Mouse (Mus musculus): ENCODE measurements around the gene Sult2b1. TPM values are rescaled to one million over a fixed set of nuclear protein-coding genes. Genes with fewer than 3 reads are reported as not detected.
A peak's percentile ranks its signal among the peaks of the same experiment; 100 is the strongest.

The Sult2b1 gene
- polyA plus RNA-seq, 1 experiment from 2014 or later = 0.07 TPM

GRCm38 (mm10) chr7:45815323-45815983 lies 31.0 kb upstream of the Sult2b1 start:
- Histone ChIP-seq H3K36me3 (replicated peaks) (peaks cover 27% of the 10 kb centered on the region), H3K4me2 (peak overlapping the region; percentile 92), H3K27me3 (peaks cover 19% of the 10 kb centered on the region), H3K4me1 (replicated peaks) (peaks cover 31% of the 10 kb centered on the region), H3K9me3 (replicated peaks) (no peaks in the 10 kb centered on the region), H3K9ac (no peak overlapping the region), H3K4me3 (replicated peaks) (peak overlapping the region; percentile 96; the same call in 1 of the 2 replicates), H3K27ac (replicated peaks) (no peak overlapping the region)
- 74% methylated on average over 10 of the region's 10 CpGs for WGBS (ENCODE audit: insufficient replicate concordance)
- no peak for ATAC-seq (ENCODE audit: insufficient read depth)

GRCm38 (mm10) chr7:45814841-45815240 lies 30.4 kb upstream of the Sult2b1 start:
- no peak overlapping the region for H3K9ac ChIP-seq
- ATAC-seq (ENCODE audit: insufficient read depth) = no peak

GRCm38 (mm10) chr7:45813787-45814779 lies 29.6 kb upstream of the Sult2b1 start, which contains the start of gene Cyth2:
Cyth2 (minus strand) TSS chr7:45814581.
- peaks cover 41% of the 10 kb centered on the region for H3K36me3 ChIP-seq (replicated peaks)
- peaks cover 10% of the 10 kb centered on the region; the same call in 1 of the 2 replicates for H3K27me3 ChIP-seq
- no peaks in the 10 kb centered on the region for H3K9me3 ChIP-seq (replicated peaks)
- H3K4me2 ChIP-seq = peak within 1 kb of the TSS; percentile 92
- H3K9ac ChIP-seq = peak within 1 kb of the TSS; percentile 96
- peak; percentile 99 for ATAC-seq (ENCODE audit: insufficient read depth)
- WGBS (ENCODE audit: insufficient replicate concordance) = under 1% methylated on average over 90 of the region's 92 CpGs
- peak within 1 kb of the TSS; percentile 96 for H3K4me3 ChIP-seq (replicated peaks)
- peak within 1 kb of the TSS; percentile 97 for H3K27ac ChIP-seq (replicated peaks)
- peaks cover 31% of the 10 kb centered on the region for H3K4me1 ChIP-seq (replicated peaks)

More at GRCm38 (mm10) chr7:45814841-45815240, 30.4 kb upstream of the Sult2b1 start:
- peak overlapping the region; percentile 92 for H3K4me2 ChIP-seq
- H3K9me3 ChIP-seq (replicated peaks) = no peaks in the 10 kb centered on the region
- peaks cover 31% of the 10 kb centered on the region for H3K4me1 ChIP-seq (replicated peaks)
- peaks cover 33% of the 10 kb centered on the region for H3K36me3 ChIP-seq (replicated peaks)
- WGBS (ENCODE audit: insufficient replicate concordance) = 7% methylated on average over 5 of the region's 5 CpGs
- H3K27me3 ChIP-seq = peaks cover 13% of the 10 kb centered on the region
- H3K27ac ChIP-seq (replicated peaks) = no peak overlapping the region
- H3K4me3 ChIP-seq (replicated peaks) = peak overlapping the region; percentile 96

- no peak for ATAC-seq (ENCODE audit: insufficient read depth)
- H3K27me3 ChIP-seq = no peaks in the 10 kb centered on the region
- no peaks in the 10 kb centered on the region for H3K9me3 ChIP-seq (replicated peaks)
- peaks cover 31% of the 10 kb centered on the region for H3K4me1 ChIP-seq (replicated peaks)
- H3K4me2 ChIP-seq = peak overlapping the region; percentile 92
- H3K4me3 ChIP-seq (replicated peaks) = peak overlapping the region; percentile 96
- H3K27ac ChIP-seq (replicated peaks) = no peak overlapping the region
- WGBS (ENCODE audit: insufficient replicate concordance) = 91% methylated on average over 8 of the region's 8 CpGs
- peak overlapping the region; percentile 96; the same call in 1 of the 2 replicates for H3K9ac ChIP-seq
- H3K36me3 ChIP-seq (replicated peaks) = peaks cover 52% of the 10 kb centered on the region
Observed at GRCm38 (mm10) chr7:45812921-45813320, 28.5 kb upstream of the Sult2b1 start.

GRCm38 (mm10) chr7:45809276-45810075 lies 25.0 kb upstream of the Sult2b1 start:
- no peak overlapping the region for H3K27ac ChIP-seq (replicated peaks)
- no peak overlapping the region for H3K9ac ChIP-seq
- H3K4me2 ChIP-seq = no peak overlapping the region
- H3K4me3 ChIP-seq (replicated peaks) = no peak overlapping the region
- ATAC-seq (ENCODE audit: insufficient read depth) = no peak
- H3K36me3 ChIP-seq (replicated peaks) = peaks cover 65% of the 10 kb centered on the region
- 83% methylated on average over 14 of the region's 14 CpGs for WGBS (ENCODE audit: insufficient replicate concordance)
- H3K27me3 ChIP-seq = no peaks in the 10 kb centered on the region
- H3K4me1 ChIP-seq (replicated peaks) = peaks cover 21% of the 10 kb centered on the region
- no peaks in the 10 kb centered on the region for H3K9me3 ChIP-seq (replicated peaks)

GRCm38 (mm10) chr7:45808471-45808870 lies 24.0 kb upstream of the Sult2b1 start:
- Histone ChIP-seq H3K9me3 (replicated peaks) (no peaks in the 10 kb centered on the region), H3K4me3 (replicated peaks) (no peak overlapping the region), H3K4me1 (replicated peaks) (peaks cover 18% of the 10 kb centered on the region), H3K4me2 (no peak overlapping the region), H3K27me3 (no peaks in the 10 kb centered on the region), H3K9ac (no peak overlapping the region), H3K27ac (replicated peaks) (no peak overlapping the region), H3K36me3 (replicated peaks) (peaks cover 65% of the 10 kb centered on the region)
- no peak for ATAC-seq (ENCODE audit: insufficient read depth)
- WGBS (ENCODE audit: insufficient replicate concordance) = 69% methylated on average over 10 of the region's 11 CpGs

GRCm38 (mm10) chr7:45805941-45806340 lies 21.5 kb upstream of the Sult2b1 start:
- H3K27me3 ChIP-seq = peaks cover under 1% of the 10 kb centered on the region; the same call in 1 of the 2 replicates
- 57% methylated on average over 5 of the region's 5 CpGs for WGBS (ENCODE audit: insufficient replicate concordance)
- no peak for ATAC-seq (ENCODE audit: insufficient read depth)
- no peak overlapping the region for H3K9ac ChIP-seq
- H3K4me1 ChIP-seq (replicated peaks) = peaks cover 4% of the 10 kb centered on the region
- H3K4me2 ChIP-seq = no peak overlapping the region
- H3K9me3 ChIP-seq (replicated peaks) = no peaks in the 10 kb centered on the region
- peaks cover 43% of the 10 kb centered on the region for H3K36me3 ChIP-seq (replicated peaks)
- no peak overlapping the region for H3K4me3 ChIP-seq (replicated peaks)
- H3K27ac ChIP-seq (replicated peaks) = no peak overlapping the region

- H3K9ac ChIP-seq = no peak overlapping the region
- H3K36me3 ChIP-seq (replicated peaks) = peaks cover 9% of the 10 kb centered on the region
- H3K4me3 ChIP-seq (replicated peaks) = no peak overlapping the region
- 74% methylated on average over 6 of the region's 6 CpGs for whole genome bisulfite sequencing (ENCODE audit: insufficient replicate concordance)
- peaks cover 34% of the 10 kb centered on the region for H3K27me3 ChIP-seq
- H3K4me2 ChIP-seq = no peak overlapping the region
- H3K4me1 ChIP-seq (replicated peaks) = peaks cover 32% of the 10 kb centered on the region
- no peak for ATAC-seq (ENCODE audit: insufficient read depth)
- no peak overlapping the region for H3K27ac ChIP-seq (replicated peaks)
- H3K9me3 ChIP-seq (replicated peaks) = no peaks in the 10 kb centered on the region
Observed at GRCm38 (mm10) chr7:45802551-45802950, 18.1 kb upstream of the Sult2b1 start.

- H3K27ac ChIP-seq (replicated peaks) = no peak overlapping the region
- peak overlapping the region; percentile 69 for H3K4me2 ChIP-seq
- H3K4me3 ChIP-seq (replicated peaks) = peak overlapping the region; percentile 36
- under 1% methylated on average over 12 of the region's 12 CpGs for WGBS (ENCODE audit: insufficient replicate concordance)
- peaks cover 44% of the 10 kb centered on the region for H3K4me1 ChIP-seq (replicated peaks)
- H3K9ac ChIP-seq = peak overlapping the region; percentile 22; the same call in 1 of the 2 replicates
- no peaks in the 10 kb centered on the region for H3K9me3 ChIP-seq (replicated peaks)
- H3K27me3 ChIP-seq = peaks cover 46% of the 10 kb centered on the region
- no peaks in the 10 kb centered on the region for H3K36me3 ChIP-seq (replicated peaks)
- 0 out of 2 replicates have a peak, but pooled peaks have one; percentile 14 for ATAC-seq (ENCODE audit: insufficient read depth)
Observed at GRCm38 (mm10) chr7:45801348-45801747, 16.9 kb upstream of the Sult2b1 start.

- no peak overlapping the region for H3K27ac ChIP-seq (replicated peaks)
- no peaks in the 10 kb centered on the region for H3K9me3 ChIP-seq (replicated peaks)
- ATAC-seq (ENCODE audit: insufficient read depth) = peak; percentile 32
- H3K4me3 ChIP-seq (replicated peaks) = peak overlapping the region; percentile 36
- H3K4me2 ChIP-seq = peak overlapping the region; percentile 69
- H3K27me3 ChIP-seq = peaks cover 53% of the 10 kb centered on the region
- H3K4me1 ChIP-seq (replicated peaks) = peaks cover 50% of the 10 kb centered on the region
- H3K9ac ChIP-seq = peak overlapping the region; percentile 22; the same call in 1 of the 2 replicates
- no peaks in the 10 kb centered on the region for H3K36me3 ChIP-seq (replicated peaks)
- 4% methylated on average over 25 of the region's 25 CpGs for WGBS (ENCODE audit: insufficient replicate concordance)
Observed at GRCm38 (mm10) chr7:45800546-45801204, 16.2 kb upstream of the Sult2b1 start.

Data from liver, embryonic 15.5 days (tissue).